Mouse (Mus musculus) heart, adult 2 months (tissue): ENCODE measurements at regions not wholly inside any gene's neighbourhood (a gene's known extent, or its start where the extent isn't known, plus 50 kb on each side); places are given as distances from the start of the nearest gene placed in this dataset.

Experiments
- CTCF ChIP-seq: fragments of 200-600 bp; IDR thresholded peaks from 2 replicates; pipeline ENCODE4 v1.8.1; 2022; ENCODE audit warnings: antibody characterized with exemption, mild to moderate bottlenecking, moderate library complexity
- EP300 ChIP-seq: fragments of 200-500 bp; IDR thresholded peaks from 2 replicates; pipeline ENCODE4 v1.6.1; 2011; ENCODE audit warnings: low read depth, low read length, control low read depth; ENCODE audit not compliant: insufficient read depth
- POLR2A ChIP-seq: fragments of 200-500 bp; IDR thresholded peaks from 2 replicates; pipeline ENCODE4 v1.6.1; 2011; ENCODE audit warnings: mild to moderate bottlenecking, low read depth, low read length, control low read depth; ENCODE audit not compliant: insufficient read depth

- TF ChIP-seq EP300 (no peak), CTCF (no peak), POLR2A (no peak)
Measured at GRCm38 (mm10) chr9:52451792-52452191, 227.8 kb downstream of the AI593442 start.
